Mouse (Mus musculus): ENCODE results near the gene Adgrl3.

Adgrl3 gene

DNA sequence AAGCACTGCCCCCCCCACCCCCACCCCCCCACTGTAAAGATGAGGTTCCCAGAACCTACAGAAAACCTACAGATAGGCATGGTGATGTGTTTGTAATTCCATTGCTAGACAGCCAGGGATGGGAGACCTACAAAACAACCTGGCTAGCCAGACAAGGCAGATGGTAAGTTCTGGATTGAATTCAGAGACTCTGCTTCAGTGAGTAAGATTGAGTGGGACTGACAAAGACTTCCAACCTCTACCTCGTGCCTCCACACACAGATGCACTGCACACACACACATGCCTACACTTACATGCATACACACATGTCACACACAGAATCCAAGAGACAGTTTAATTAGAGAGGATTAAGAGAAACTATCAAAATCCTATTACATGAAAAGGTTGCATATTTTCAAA lies 544.4 kb downstream of the Adgrl3 start:
- no peak for DNase-seq (ENCODE audit: low spot score in 2 of 2)

GRCm38 (mm10) chr5:81566577-81566976 lies 546.6 kb downstream of the Adgrl3 start:
- no peak for DNase-seq (ENCODE audit: low spot score in 2 of 2)

- no peak for DNase-seq (ENCODE audit: low spot score in 2 of 2)
These were observed 548.8 kb downstream of the Adgrl3 start for GRCm38 (mm10) chr5:81568743-81569142.

- DNase-seq (ENCODE audit: low spot score in 2 of 2), result no peak
These were observed 562.9 kb downstream of the Adgrl3 start for GRCm38 (mm10) chr5:81582886-81583285.

- DNase-seq (ENCODE audit: low spot score in 2 of 2), result no peak
These were observed 563.5 kb downstream of the Adgrl3 start for GRCm38 (mm10) chr5:81583425-81583824.

GRCm38 (mm10) chr5:81584945-81585344 lies 565.0 kb downstream of the Adgrl3 start:
- no peak for DNase-seq (ENCODE audit: low spot score in 2 of 2)

GRCm38 (mm10) chr5:81590005-81590694 lies 570.2 kb downstream of the Adgrl3 start:
- DNase-seq (ENCODE audit: low spot score in 2 of 2), result no peak

GRCm38 (mm10) chr5:81591481-81591880 lies 571.5 kb downstream of the Adgrl3 start:
- no peak for DNase-seq (ENCODE audit: low spot score in 2 of 2)

GRCm38 (mm10) chr5:81593396-81593995 lies 573.6 kb downstream of the Adgrl3 start:
- no peak for DNase-seq (ENCODE audit: low spot score in 2 of 2)

GRCm38 (mm10) chr5:81598041-81598440 lies 578.1 kb downstream of the Adgrl3 start:
- no peak for DNase-seq (ENCODE audit: low spot score in 2 of 2)

GRCm38 (mm10) chr5:81602889-81603288 lies 583.0 kb downstream of the Adgrl3 start:
- no peak for DNase-seq (ENCODE audit: low spot score in 2 of 2)

GRCm38 (mm10) chr5:81605646-81606045 lies 585.7 kb downstream of the Adgrl3 start:
- no peak for DNase-seq (ENCODE audit: low spot score in 2 of 2)

DNA sequence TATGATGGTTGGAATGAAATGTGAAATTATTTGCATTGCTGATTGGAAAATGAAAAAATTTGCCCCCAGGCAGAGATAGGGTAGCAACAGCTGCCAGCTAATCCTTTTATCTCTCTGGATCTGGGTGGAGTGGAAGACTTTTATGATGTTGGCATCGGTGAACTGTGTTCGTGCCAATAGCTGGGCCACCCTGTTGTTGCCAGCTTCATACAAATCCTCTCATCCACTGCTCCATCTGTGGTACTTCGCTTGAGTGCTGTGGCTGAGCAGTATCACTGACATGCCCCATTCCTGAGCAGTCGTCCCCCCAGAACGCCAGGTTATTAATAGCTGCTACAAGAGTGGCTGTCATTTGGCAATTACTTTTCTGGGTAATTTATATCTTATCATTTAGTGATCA lies 590.3 kb downstream of the Adgrl3 start:
- DNase-seq (ENCODE audit: low spot score in 2 of 2), result no peak

GRCm38 (mm10) chr5:81614674-81615073 lies 594.7 kb downstream of the Adgrl3 start:
- DNase-seq (ENCODE audit: low spot score in 2 of 2), result no peak

DNA sequence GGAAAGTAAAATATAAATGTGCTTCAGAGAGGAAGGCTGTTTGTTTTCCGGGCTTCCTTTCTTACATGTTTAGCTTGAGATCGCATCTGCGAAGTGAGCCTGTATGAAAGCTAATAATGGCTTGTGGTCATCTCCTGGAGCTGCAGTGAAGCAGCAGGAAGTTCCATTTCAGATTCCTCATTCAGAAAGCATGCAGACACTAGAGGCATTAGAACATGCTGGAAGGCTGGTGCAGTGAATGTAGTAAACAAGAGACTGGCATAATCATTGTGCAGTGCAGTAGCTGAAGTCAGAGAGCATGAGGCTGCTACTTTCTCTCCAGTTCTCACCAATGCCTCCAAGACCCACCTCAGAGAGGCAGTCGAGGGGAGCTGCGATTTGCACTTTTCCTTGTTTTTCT lies 601.2 kb downstream of the Adgrl3 start:
- DNase-seq (ENCODE audit: low spot score in 2 of 2), result no peak

- DNase-seq (ENCODE audit: low spot score in 2 of 2), result no peak
These were observed 601.8 kb downstream of the Adgrl3 start for GRCm38 (mm10) chr5:81621715-81622114.

DNA sequence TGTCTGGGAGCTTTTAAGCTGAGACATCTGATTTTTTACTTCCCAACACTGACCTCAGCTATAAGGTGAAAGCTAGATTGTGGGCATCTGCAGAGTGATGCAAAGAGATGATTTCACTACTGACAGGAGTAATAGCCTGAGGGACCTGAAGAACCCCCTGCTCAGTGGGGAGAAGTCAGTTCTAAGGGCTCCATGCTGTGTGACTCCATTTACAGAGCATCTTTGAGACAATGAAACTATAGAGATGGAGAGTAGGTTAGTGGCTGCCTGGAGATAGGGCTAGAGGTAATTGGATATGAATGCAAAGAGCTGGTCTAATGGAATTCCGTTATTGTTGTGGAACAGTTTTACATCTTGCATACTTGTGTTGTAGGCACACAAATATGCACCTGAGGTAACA lies 603.9 kb downstream of the Adgrl3 start:
- DNase-seq (ENCODE audit: low spot score in 2 of 2), result no peak

GRCm38 (mm10) chr5:81636169-81636568 lies 616.2 kb downstream of the Adgrl3 start:
- DNase-seq (ENCODE audit: low spot score in 2 of 2), result no peak

DNA sequence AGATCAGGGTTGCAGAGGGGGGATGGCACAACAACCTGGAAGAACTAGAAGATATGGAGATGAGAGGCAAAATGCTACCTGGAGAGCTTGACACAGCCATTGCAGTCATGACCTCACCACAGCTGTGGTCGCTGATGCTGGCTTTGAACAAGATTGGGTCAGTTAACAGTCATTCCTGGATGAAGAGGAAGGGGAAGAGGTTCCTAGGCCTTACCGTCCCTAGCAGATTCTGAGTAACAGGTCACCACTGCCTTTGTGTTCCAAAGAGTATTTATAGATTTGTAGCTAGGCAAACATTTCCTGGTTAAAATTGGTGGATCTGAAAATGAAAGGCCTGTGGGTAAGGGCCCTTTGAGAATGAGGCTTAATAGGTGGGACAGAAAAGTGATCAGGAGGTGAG lies 618.5 kb downstream of the Adgrl3 start:
- DNase-seq (ENCODE audit: low spot score in 2 of 2), result no peak

GRCm38 (mm10) chr5:81640118-81640517 lies 620.2 kb downstream of the Adgrl3 start:
- DNase-seq (ENCODE audit: low spot score in 2 of 2), result no peak

- no peak for DNase-seq (ENCODE audit: low spot score in 2 of 2)
These were observed 625.6 kb downstream of the Adgrl3 start for GRCm38 (mm10) chr5:81645557-81645956.

DNA sequence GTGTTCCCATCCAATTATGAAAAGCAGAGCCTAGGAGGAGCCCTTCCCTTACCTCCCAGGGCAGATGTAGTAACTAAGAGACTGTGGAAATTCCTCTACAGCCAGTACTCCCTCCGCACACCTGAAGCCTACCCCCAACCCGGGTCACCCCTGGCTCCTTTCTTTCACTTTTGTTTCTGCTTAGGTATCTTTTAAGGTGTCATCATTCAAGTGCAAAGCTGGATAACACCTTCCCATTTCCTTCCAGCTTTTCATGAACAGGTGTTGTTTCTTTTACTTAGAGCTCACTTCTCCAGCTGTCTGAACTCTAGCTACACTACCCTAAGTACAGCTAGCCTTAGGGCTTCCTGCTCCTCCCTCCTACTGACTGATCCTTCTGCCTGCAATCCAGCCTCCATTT lies 634.0 kb downstream of the Adgrl3 start:
- no peak for DNase-seq (ENCODE audit: low spot score in 2 of 2)

DNA sequence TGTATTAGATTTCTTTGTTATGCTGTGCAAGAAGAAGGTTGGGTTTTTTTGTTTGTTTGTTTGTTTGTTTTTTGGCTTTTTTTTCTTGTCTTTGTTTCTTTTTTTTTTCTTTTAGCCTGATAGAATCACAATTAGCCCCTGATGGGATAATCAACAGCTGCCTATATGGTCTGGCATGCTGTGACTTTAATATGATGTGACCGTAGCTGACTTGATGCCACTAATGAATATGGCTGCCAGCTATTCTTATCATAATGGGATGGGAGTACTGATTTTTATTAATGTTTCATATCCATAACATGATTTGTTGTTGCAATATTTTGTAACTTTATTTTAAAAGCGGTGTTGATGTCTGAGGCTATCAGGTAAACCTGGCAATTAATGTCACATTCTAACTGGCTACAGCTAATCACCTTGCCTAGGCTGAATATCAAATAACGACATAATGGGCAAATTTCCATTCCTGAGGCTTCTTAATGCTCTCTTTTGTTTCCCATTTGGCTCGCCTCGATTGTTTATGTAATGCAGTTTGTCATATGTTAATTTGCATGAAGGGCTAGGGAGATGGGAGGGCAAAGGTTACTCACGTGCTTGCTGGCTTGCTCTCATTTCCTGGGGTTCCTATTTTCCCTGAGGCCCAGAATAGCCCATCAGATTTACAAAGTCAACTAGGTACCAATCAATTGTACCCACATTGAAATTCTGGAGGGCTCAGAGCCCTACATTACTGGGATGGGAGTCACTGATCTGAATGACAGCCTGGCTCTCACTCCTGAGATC lies 641.9 kb downstream of the Adgrl3 start:
- DNase-seq (ENCODE audit: low spot score in 2 of 2), result no peak

Data from spleen, postnatal 10 days (tissue).